Comparison of ENCODE assay signal across 27 mouse cellular contexts in genomic region chr9:44653896-44654295, GRCm38 (mm10). TPM values are rescaled to one million over a fixed set of nuclear protein-coding genes. Genes with fewer than 3 reads are reported as not detected.
DNase-seq lines count a peak whose midpoint lies in the region; ATAC-seq lines count a peak whose summit lies in the region.
"Had no signal": no experiment of that assay in that cellular context is flagged by ENCODE, and none has a peak within 500 bp of the region (broad histone marks: within the 10 kb centered on the region; RNA-seq: fewer than 3 reads in every experiment).

No protein-coding gene starts in this region.

- WGBS in heart, embryonic 11.5 days (ENCODE audit: insufficient replicate concordance), result 58% methylated on average over 4 of the region's 4 CpGs
- 53% methylated on average over 4 of the region's 4 CpGs for WGBS in heart, embryonic 10.5 days
- WGBS in midbrain, embryonic 11.5 days, result 69% methylated on average over 4 of the region's 4 CpGs
- WGBS in midbrain, embryonic 13.5 days, result 78% methylated on average over 4 of the region's 4 CpGs

- H3K9ac ChIP-seq in heart, embryonic 11.5 days (ENCODE audit: low read depth, low read length), result no peak overlapping the region; the same call in 1 of the 2 replicates
- H3K9ac ChIP-seq in midbrain, embryonic 11.5 days (ENCODE audit: low read length), result no peak overlapping the region
- no peak overlapping the region for H3K9ac ChIP-seq in midbrain, embryonic 13.5 days (replicated peaks)

- no peak overlapping the region for H3K4me3 ChIP-seq in heart, embryonic 11.5 days (ENCODE audit: low read depth, low read length)
- H3K4me3 ChIP-seq in heart, embryonic 10.5 days, result no peak overlapping the region
- no peak overlapping the region for H3K4me3 ChIP-seq in midbrain, embryonic 11.5 days (ENCODE audit: low read depth, low read length)
- H3K4me3 ChIP-seq in midbrain, embryonic 13.5 days (replicated peaks), result no peak overlapping the region

- DNase-seq in heart, adult 11 months, result peak; percentile 84
- DNase-seq in heart, embryonic 10.5 days (ENCODE audit: low spot score), result peak; percentile 61
- no peak for DNase-seq in heart, postnatal 10 days
- DNase-seq in midbrain, embryonic 11.5 days (ENCODE audit: low spot score, missing footprints), result peak; percentile 21
- DNase-seq: adrenal gland, adult 2 months; adrenal gland, adult 8-10 months; adrenal gland, postnatal 10 days; adrenal gland, postnatal 14 days; adrenal gland, postnatal 25 days; adrenal gland, postnatal 36 days; B cell, adult 2 months; cerebellum, adult 11 months; cerebellum, adult 11-12 months; cerebellum, adult 18-20 months had no signal

- no peak for ATAC-seq in heart, embryonic 11.5 days (replicated peaks; ENCODE audit: insufficient number of reproducible peaks, low FRiP score, low TSS enrichment)
- ATAC-seq in midbrain, embryonic 11.5 days (ENCODE audit: low FRiP score), result no peak
- no peak for ATAC-seq in midbrain, embryonic 13.5 days
- ATAC-seq: activated CD4-positive, CD25-positive, alpha-beta regulatory T cell, adult 4 months; CD4-positive, CD25-positive, alpha-beta regulatory T cell, adult 4 months; Patski had no signal

- H3K27ac ChIP-seq in heart, embryonic 11.5 days (ENCODE audit: low read depth, low read length), result no peak overlapping the region
- no peak overlapping the region for H3K27ac ChIP-seq in heart, embryonic 10.5 days
- no peak overlapping the region for H3K27ac ChIP-seq in midbrain, embryonic 11.5 days (ENCODE audit: low read depth, low read length)
- H3K27ac ChIP-seq in midbrain, embryonic 13.5 days, result no peak overlapping the region

- 0 out of 2 replicates have a peak, but pooled peaks cover 3% of the 10 kb centered on the region for H3K27me3 ChIP-seq in heart, embryonic 11.5 days (ENCODE audit: control insufficient read depth, insufficient read depth, low read length)
- H3K27me3 ChIP-seq in heart, embryonic 10.5 days (ENCODE audit: insufficient read depth, poor library complexity, severe bottlenecking), result peaks cover 13% of the 10 kb centered on the region; the same call in 1 of the 2 replicates
- no peaks in the 10 kb centered on the region for H3K27me3 ChIP-seq in midbrain, embryonic 11.5 days (ENCODE audit: control insufficient read depth, insufficient read depth, low read length)
- no peaks in the 10 kb centered on the region for H3K27me3 ChIP-seq in midbrain, embryonic 13.5 days
- H3K27me3 ChIP-seq: Patski had no signal

- no peaks in the 10 kb centered on the region for H3K9me3 ChIP-seq in heart, embryonic 11.5 days (replicated peaks; ENCODE audit: control insufficient read depth, low read length)
- no peaks in the 10 kb centered on the region for H3K9me3 ChIP-seq in heart, embryonic 10.5 days
- H3K9me3 ChIP-seq in midbrain, embryonic 11.5 days (ENCODE audit: control insufficient read depth, low read length), result no peaks in the 10 kb centered on the region
- H3K9me3 ChIP-seq in midbrain, embryonic 13.5 days, result no peaks in the 10 kb centered on the region
- H3K9me3 ChIP-seq: G1E had no signal

- intact Hi-C loops in heart, postnatal 10 days (cut with DNase I), result loop anchor here (2.0 kb wide), 2 partner anchors 151 to 175 kb away; no protein-coding TSS in a partner anchor

- H3K4me1 ChIP-seq in heart, embryonic 11.5 days (ENCODE audit: control insufficient read depth, insufficient read depth, low read length), result no peaks in the 10 kb centered on the region
- H3K4me1 ChIP-seq in heart, embryonic 10.5 days, result peaks cover 8% of the 10 kb centered on the region; the same call in 1 of the 2 replicates
- H3K4me1 ChIP-seq in midbrain, embryonic 11.5 days (ENCODE audit: control insufficient read depth, insufficient read depth, low read length), result 0 out of 2 replicates have a peak, but pooled peaks cover 2% of the 10 kb centered on the region
- H3K4me1 ChIP-seq in midbrain, embryonic 13.5 days (replicated peaks), result peaks cover 8% of the 10 kb centered on the region; the same call in 1 of the 2 replicates

- no peak overlapping the region for H3K4me2 ChIP-seq in heart, embryonic 11.5 days
- no peak overlapping the region for H3K4me2 ChIP-seq in midbrain, embryonic 11.5 days
- H3K4me2 ChIP-seq in midbrain, embryonic 13.5 days (replicated peaks), result no peak overlapping the region

- H3K36me3 ChIP-seq in heart, embryonic 11.5 days (ENCODE audit: control insufficient read depth, insufficient read depth, low read length), result no peaks in the 10 kb centered on the region
- no peaks in the 10 kb centered on the region for H3K36me3 ChIP-seq in heart, embryonic 10.5 days
- H3K36me3 ChIP-seq in midbrain, embryonic 11.5 days (ENCODE audit: control insufficient read depth, insufficient read depth, low read length), result no peaks in the 10 kb centered on the region
- no peaks in the 10 kb centered on the region for H3K36me3 ChIP-seq in midbrain, embryonic 13.5 days
- H3K36me3 ChIP-seq: G1E had no signal

RNA-seq across cellular contexts. Expression of gene Treh, which starts 19.1 kb away (rescaled TPM):
- polyA plus RNA-seq in heart, embryonic 11.5 days (2014; fragmentation: Nextera tagmentation; extraction: Ambion mirVana), result not detected in 2 replicates
- polyA plus RNA-seq in heart, embryonic 10.5 days (2016; fragmentation: Nextera tagmentation; extraction: Ambion mirVana), result not detected in 2 replicates
- not detected for total RNA-seq in heart, postnatal 10 days (2021)
- not detected in 2 replicates for polyA plus RNA-seq in midbrain, embryonic 11.5 days (2014; fragmentation: Nextera tagmentation; extraction: Ambion mirVana)
- not detected in 2 replicates for polyA plus RNA-seq in midbrain, embryonic 13.5 days (2015; fragmentation: Nextera tagmentation; extraction: Ambion mirVana)
- total RNA-seq: adrenal gland, adult 18-20 months; adrenal gland, adult 2 months; adrenal gland, adult 8-10 months; adrenal gland, postnatal 10 days; adrenal gland, postnatal 14 days; adrenal gland, postnatal 25 days; adrenal gland, postnatal 36 days; adrenal gland, postnatal 4 days; CH12.LX; ES-E14; G1E; MEL had no signal
- polyA plus RNA-seq: activated CD4-positive, CD25-positive, alpha-beta regulatory T cell, adult 4 months; adrenal gland, adult 2 months; brain, embryonic 14.5 days; C2C12; CD4-positive, CD25-positive, alpha-beta regulatory T cell, adult 4 months; G1E; Patski had no signal

RNA-seq across cellular contexts. Expression of gene Ddx6, which starts 49.2 kb away (rescaled TPM):
- 7.7 and 15.0 TPM in 2 replicates for polyA plus RNA-seq in heart, embryonic 11.5 days (2014; fragmentation: Nextera tagmentation; extraction: Ambion mirVana)
- 12.6 and 12.7 TPM in 2 replicates for polyA plus RNA-seq in heart, embryonic 10.5 days (2016; fragmentation: Nextera tagmentation; extraction: Ambion mirVana)
- 100 to 1,000 TPM in 1 of 2 experiments, 10 to 100 TPM in 1; 96.2 to 104 TPM for total RNA-seq in heart, postnatal 10 days (2021)
- polyA plus RNA-seq in midbrain, embryonic 11.5 days (2014; fragmentation: Nextera tagmentation; extraction: Ambion mirVana), result 11.9 and 13.8 TPM in 2 replicates
- 27.5 and 28.1 TPM in 2 replicates for polyA plus RNA-seq in midbrain, embryonic 13.5 days (2015; fragmentation: Nextera tagmentation; extraction: Ambion mirVana)

Comparison
In these comparisons a context has a peak if more than half of its experiments do, and no peak if none do; other contexts are left out.
1. DNase-seq: peak in heart, adult 11 months (single experiment), heart, embryonic 10.5 days (single experiment) and midbrain, embryonic 11.5 days (single experiment); none in heart, postnatal 10 days (0 of 2).